Mouse (Mus musculus) lung, postnatal 10 days (tissue): Measurements from ENCODE around the gene Krtap6-5.
"Not testable (repeated sequence)": the region's sequence is repeated elsewhere in the genome, so short reads cannot be mapped to it uniquely, and the experiment has no call there.

Experiments
- DNase-seq: peaks from one replicate; pipeline ENCODE4 v3.0.0; 2021

Gene Krtap6-5

GRCm38 (mm10) chr16:89047783-89048182 lies at the start of gene Krtap6-5:
Gene Krtap6-5, minus strand, starts transcription at chr16:89047883.
- no peak for DNase-seq

- not testable (repeated sequence) for DNase-seq
Measured at GRCm38 (mm10) chr16:89071041-89071440, 23.4 kb upstream of the Krtap6-5 start.

GRCm38 (mm10) chr16:89063902-89064301 lies 16.2 kb upstream of the Krtap6-5 start, which contains the start of gene 1110025L11Rik:
Gene 1110025L11Rik, minus strand, starts transcription at chr16:89064002.
- not testable (repeated sequence) for DNase-seq

GRCm38 (mm10) chr16:89041372-89041771 lies 6.3 kb downstream of the Krtap6-5 start, which contains the start of gene Gm10228:
Gene Gm10228, minus strand, starts transcription at chr16:89041472.
- not testable (repeated sequence) for DNase-seq

GRCm38 (mm10) chr16:89031399-89031798 lies 16.3 kb downstream of the Krtap6-5 start, which contains the start of gene Krtap6-1:
Gene Krtap6-1, plus strand, starts transcription at chr16:89031699.
- DNase-seq = not testable (repeated sequence)

DNA sequence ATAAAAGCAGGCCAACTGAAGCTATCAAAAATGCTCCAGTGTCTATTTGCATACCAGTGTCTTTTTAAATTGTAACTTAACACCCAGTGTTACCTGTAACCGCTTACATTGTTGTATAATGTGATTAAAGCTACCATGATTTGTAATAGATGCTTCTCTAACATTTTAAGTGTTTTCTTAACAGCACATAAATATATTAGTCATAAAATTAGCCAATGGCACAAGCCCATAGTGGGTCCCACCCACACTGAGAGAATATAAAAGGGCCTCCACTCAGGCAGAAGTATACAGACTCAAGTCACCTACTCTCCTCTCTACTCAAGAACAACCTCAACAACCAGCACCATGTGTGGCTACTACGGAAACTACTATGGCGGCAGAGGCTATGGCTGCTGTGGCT lies 32.7 kb downstream of the Krtap6-5 start, which contains the start of gene Gm10229:
Gm10229 (plus strand) TSS at position 301 of the 400 bp plus-strand sequence.
- not testable (repeated sequence) for DNase-seq

- DNase-seq = no peak
Measured at GRCm38 (mm10) chr16:89013973-89014372, 33.7 kb downstream of the Krtap6-5 start.

DNA sequence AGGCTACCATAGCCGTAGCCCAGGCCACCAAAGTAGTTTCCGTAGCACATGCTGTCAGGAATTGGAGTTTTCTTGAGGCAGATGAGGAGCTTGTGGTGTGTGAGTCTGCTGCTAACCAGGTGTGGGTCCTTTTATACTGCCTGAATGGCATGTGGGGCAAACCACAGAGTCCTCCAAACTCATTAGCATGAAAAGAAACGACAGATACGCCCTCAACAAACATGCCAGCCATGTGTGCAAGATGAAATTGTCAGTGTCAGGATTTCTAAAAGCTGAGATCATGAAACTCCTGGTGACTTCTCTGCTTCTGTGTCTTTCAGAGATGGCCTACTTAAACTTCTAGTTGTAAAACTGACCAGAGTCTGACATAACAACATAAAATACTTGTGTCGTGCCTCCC lies 37.0 kb downstream of the Krtap6-5 start, which contains the start of gene Krtap22-2:
Krtap22-2 (minus strand) TSS at position 101 of the 400 bp plus-strand sequence.
- DNase-seq = no peak
